Mouse (Mus musculus) bone marrow, adult 2 months (tissue): ENCODE measurements around the gene Ninj1. TPM values are rescaled to one million over a fixed set of nuclear protein-coding genes. Genes with fewer than 3 reads are reported as not detected.

ENCODE experiments used
- H3K27ac ChIP-seq: fragments of 200-500 bp; 2 replicates; pipeline ENCODE4 v1.5.1; 2012; ENCODE audit warnings: low read depth, mild to moderate bottlenecking, control low read depth, inconsistent platforms, low read length; ENCODE audit not compliant: control insufficient read depth, poor library complexity, insufficient read depth
- H3K4me1 ChIP-seq: fragments of 200-500 bp; 2 replicates; pipeline ENCODE4 v1.6.1; 2011; ENCODE audit warnings: low read length; ENCODE audit not compliant: control insufficient read depth, insufficient read depth
- H3K4me3 ChIP-seq: fragments of 200-500 bp; replicated peaks from 2 replicates; pipeline ENCODE3; 2011; ENCODE audit warnings: mild to moderate bottlenecking, low read depth, low read length, control low read depth; ENCODE audit not compliant: control insufficient read depth
- CTCF ChIP-seq: fragments of 200-500 bp; IDR thresholded peaks from 2 replicates; pipeline ENCODE4 v1.5.1; 2011; ENCODE audit warnings: low read length, control low read depth; ENCODE audit not compliant: control insufficient read depth, insufficient read depth
- POLR2A ChIP-seq: fragments of 200-500 bp; IDR thresholded peaks from 2 replicates; pipeline ENCODE4 v1.6.1; 2011; ENCODE audit warnings: low read depth, mild to moderate bottlenecking, control low read depth, low read length, borderline replicate concordance; ENCODE audit not compliant: control insufficient read depth
- WGBS: fragments of 180-500 bp; shearing (Covaris S2); methylation state at CpG from one replicate; pipeline ENCODE4 v1.1.7; 2018; 5-methylcytosine and 5-hydroxymethylcytosine counted together
- polyA plus RNA-seq: library from polyadenylated mRNA; stranded (reverse); fragments of >200 nt; gene quantifications from 2 replicates; pipeline ENCODE4 v1.2.4, GENCODE M21; 2011; ENCODE audit warnings: low replicate concordance; ENCODE audit not compliant: missing spikeins, insufficient read depth, insufficient read length

Gene Ninj1
- polyA plus RNA-seq, 1 experiment: 36.6 TPM

DNA sequence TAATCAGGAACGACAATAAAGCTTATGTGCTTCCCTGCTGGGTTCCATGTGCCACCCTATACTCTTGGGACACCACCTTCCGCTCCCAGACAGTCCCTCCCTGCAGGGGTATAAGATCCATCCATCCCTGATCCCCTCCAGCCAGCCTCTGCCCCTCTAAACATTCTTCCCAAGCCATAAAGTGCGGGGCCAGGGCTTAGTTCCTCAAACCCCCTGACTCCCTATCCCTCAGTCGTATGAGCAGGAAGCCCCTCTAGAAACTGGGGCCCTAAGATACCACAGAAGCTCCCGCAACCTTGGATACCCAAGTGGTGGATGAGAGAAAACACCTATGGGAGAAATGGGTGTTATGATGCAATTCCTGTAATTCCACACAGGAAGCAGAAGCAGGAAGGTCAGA lies 8.9 kb downstream of the Ninj1 start:
- H3K4me3 ChIP-seq: no peak overlapping the region
- peaks cover 19% of the 10 kb centered on the region for H3K4me1 ChIP-seq
- 33% methylated on average over 5 of the region's 5 CpGs for WGBS
- H3K27ac ChIP-seq: peak overlapping the region; percentile 65
- no peak for TF ChIP-seq POLR2A
- no peak for TF ChIP-seq CTCF

DNA sequence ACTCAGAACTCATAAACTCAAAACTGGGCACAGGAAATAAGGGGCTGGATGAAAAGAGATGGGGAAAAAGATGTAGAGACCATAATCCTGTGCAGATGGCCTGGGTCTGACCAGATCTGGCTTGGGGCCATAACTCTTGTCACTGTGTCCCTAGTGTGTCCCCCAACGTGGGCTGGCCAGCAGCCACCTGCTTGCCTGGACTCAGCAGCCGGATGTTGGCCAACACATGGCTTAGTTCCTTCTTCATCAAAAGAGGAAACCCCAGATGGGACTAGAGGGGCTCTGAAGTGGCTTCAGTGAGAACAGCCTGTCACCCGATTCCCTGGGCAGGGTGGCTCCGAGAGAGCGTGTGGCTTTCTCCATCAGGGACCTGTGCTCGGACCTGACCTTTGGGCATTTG lies 9.5 kb downstream of the Ninj1 start:
- TF ChIP-seq POLR2A (0 out of 2 replicates have a peak, but pooled peaks have one; percentile 21), CTCF (no peak)
- 12% methylated on average over 6 of the region's 6 CpGs for WGBS
- Histone ChIP-seq H3K4me3 (no peak overlapping the region), H3K4me1 (peaks cover 19% of the 10 kb centered on the region), H3K27ac (peak overlapping the region; percentile 25)

DNA sequence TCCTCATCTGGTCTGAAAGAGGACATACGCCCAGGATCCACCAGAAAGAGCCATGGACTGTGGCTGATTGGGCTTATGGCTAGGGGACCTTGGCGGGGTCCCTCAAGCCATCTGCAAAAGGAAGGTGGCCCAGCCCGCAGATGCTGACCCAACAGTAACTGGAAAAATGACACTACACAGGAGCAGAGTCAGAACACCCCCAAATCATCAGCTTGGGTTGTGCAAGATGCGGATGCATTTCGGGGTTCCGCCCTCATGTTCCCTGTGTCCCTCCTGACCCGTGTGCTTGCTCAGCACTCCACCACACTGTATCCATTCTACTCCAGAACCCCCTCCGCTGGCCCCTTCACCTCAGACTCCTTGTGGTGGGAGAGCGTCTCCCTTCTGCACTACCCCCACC lies 11.4 kb downstream of the Ninj1 start:
- Histone ChIP-seq H3K4me1 (peaks cover 18% of the 10 kb centered on the region), H3K4me3 (no peak overlapping the region), H3K27ac (no peak overlapping the region)
- TF ChIP-seq POLR2A (no peak), CTCF (no peak)
- WGBS: 73% methylated on average over 9 of the region's 9 CpGs

DNA sequence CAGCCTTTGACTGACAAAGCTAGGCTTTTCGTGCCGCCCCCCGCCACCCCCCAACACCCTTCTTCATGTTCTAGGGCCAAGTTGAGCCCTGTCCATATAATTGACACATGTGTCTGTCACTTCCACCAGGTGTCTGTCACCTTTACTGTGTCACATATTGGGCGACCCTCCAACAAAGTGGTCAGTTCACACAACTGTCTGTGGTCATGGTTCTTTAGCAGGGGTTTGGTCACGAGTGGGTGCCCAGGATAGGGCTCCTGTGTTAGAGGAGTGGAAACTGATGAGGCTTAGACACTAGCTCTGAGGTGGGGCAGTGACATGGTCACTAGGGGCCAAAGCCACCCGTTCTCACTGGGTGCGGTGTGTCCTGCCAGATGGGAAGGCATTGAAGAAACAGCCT lies 12.6 kb downstream of the Ninj1 start:
- peaks cover 18% of the 10 kb centered on the region for H3K4me1 ChIP-seq
- no peak overlapping the region for H3K4me3 ChIP-seq
- peak overlapping the region; percentile 72 for H3K27ac ChIP-seq
- WGBS: 79% methylated on average over 7 of the region's 7 CpGs
- no peak for TF ChIP-seq CTCF
- no peak for TF ChIP-seq POLR2A

DNA sequence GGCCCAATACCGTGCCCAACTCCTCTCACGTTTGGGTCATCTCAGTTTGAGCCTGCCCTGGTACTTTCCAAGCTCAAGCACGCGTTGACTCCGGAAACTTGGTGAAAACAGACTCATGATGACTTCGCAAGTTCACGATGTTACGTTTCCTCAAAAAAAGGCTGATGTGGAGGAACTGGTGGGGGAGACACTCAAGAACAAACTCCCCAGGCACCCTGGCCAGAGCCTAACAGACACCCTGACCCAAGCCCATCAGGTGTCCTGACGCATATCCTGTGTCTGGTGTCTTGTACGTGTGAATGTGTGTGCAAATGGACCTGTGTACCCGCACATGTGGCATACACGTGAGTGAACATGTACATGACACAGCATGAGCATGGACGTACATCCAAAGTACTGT lies 13.4 kb downstream of the Ninj1 start:
- Histone ChIP-seq H3K4me1 (peaks cover 18% of the 10 kb centered on the region), H3K4me3 (no peak overlapping the region), H3K27ac (peak overlapping the region; percentile 72)
- 14% methylated on average over 13 of the region's 13 CpGs for WGBS
- TF ChIP-seq CTCF (no peak), POLR2A (no peak)

DNA sequence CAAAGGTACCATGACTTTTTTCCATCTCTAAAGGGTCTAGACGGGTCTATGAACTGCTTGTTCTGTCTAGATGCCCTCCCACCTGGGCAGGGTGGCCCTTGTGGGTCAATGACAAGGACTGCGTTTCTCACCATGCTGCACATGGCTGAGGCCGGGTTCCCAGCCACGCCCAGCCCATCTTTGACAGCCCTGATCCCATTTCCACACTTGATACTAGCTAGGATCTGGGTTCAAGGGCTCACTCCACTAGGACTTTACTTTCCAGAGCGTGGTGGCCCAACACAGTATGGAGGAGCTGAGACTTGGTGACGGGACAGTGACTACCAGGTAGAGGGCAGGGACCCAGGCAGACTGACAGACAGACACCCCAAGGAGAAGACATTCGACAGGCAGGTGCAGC lies 15.3 kb downstream of the Ninj1 start:
- TF ChIP-seq POLR2A (no peak), CTCF (no peak)
- Histone ChIP-seq H3K4me3 (no peak overlapping the region), H3K4me1 (peaks cover 16% of the 10 kb centered on the region; the same call in 1 of the 2 replicates), H3K27ac (no peak overlapping the region)
- WGBS: 81% methylated on average over 7 of the region's 7 CpGs

DNA sequence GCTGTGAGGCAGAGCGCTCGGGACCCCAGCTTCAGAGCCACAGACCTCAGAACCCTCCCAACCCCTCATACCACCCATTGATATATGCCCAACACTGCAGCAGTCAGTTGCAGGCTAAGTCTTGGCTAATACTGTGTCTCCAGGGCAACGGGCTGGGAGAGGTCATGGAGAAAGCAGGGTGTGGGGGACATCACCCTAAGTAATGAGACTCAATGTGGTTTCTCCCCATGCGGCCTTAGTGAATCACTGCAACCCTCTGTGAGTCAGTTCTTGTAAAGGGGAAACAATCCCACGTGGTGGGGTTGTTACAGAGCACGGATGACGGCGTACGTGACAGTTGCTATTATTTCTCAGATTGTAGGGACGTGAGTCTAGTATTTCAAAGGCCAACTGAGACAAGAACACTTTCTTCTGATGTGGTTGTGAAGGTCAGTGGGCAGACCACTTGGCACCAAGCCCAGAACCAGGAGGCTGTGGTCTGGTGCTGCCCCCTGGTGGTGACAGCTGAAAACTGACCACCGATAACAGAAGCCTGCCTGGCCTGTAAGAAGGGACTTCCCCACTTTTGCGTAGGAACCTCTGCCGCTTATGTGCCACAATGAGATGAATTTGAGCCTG lies 18.2 kb downstream of the Ninj1 start:
- Histone ChIP-seq H3K4me1 (peaks cover 4% of the 10 kb centered on the region; the same call in 1 of the 2 replicates), H3K27ac (no peak overlapping the region), H3K4me3 (no peak overlapping the region)
- no peak for TF ChIP-seq POLR2A
- TF ChIP-seq CTCF: peak; percentile 95
- 33% methylated on average over 13 of the region's 13 CpGs for WGBS

DNA sequence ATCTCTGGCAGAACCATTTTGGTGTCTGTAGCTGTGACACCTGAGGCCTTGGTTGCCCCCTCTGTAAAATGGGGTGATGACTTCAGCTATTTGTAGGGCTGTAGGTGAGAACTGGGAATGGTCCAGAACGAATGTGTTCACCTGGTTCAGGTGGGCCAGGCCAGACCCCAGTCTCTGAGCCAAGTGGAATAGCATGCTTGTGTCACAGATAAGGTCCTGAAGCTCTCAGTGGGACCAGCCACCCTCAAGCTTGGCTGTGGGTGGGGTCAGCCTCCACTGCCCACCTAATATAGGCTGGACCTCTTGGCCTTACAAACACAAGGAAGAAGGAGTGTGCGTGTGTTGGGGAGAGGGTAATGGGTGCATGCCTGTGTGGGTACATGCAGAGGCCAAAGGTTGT lies 19.1 kb downstream of the Ninj1 start:
- no peaks in the 10 kb centered on the region; the same call in 1 of the 2 replicates for H3K4me1 ChIP-seq
- H3K27ac ChIP-seq: peak overlapping the region; percentile 12; the same call in 1 of the 2 replicates
- no peak overlapping the region for H3K4me3 ChIP-seq
- WGBS: 85% methylated on average over 2 of the region's 2 CpGs
- TF ChIP-seq POLR2A: no peak
- no peak for TF ChIP-seq CTCF

DNA sequence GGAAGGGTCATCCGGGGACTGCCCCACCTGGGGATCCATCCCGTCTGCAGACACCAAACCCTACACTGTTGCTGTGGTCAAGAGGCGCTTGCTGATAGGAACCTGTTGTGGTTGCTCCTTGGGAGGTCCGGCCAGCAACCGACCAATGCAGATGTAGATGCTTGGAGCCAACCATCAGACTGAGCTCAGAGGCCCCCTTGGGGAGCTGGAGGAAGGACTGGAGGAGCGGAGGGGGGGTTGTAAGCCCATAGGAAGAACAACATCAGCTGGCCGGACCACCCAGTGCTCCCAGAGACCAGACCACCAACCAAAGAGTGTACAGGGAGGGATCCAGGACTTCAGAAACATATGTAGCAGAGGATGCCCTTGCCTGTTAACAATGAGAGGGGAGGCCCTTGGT lies 22.0 kb downstream of the Ninj1 start:
- 37% methylated on average over 7 of the region's 7 CpGs for WGBS
- TF ChIP-seq CTCF: no peak
- no peak for TF ChIP-seq POLR2A

More for the DNA sequence above, 22.0 kb downstream of the Ninj1 start:
- H3K4me1 ChIP-seq: peaks cover 4% of the 10 kb centered on the region
- no peak overlapping the region for H3K4me3 ChIP-seq
- H3K27ac ChIP-seq: no peak overlapping the region
